Comparison of ENCODE assay signal across 8 mouse cellular contexts in genomic region chr15:98934217-98934839, GRCm38 (mm10). TPM values are rescaled to one million over a fixed set of nuclear protein-coding genes. Genes with fewer than 3 reads are reported as not detected.
DNase-seq lines count a peak whose midpoint lies in the region; ATAC-seq and TF ChIP-seq lines count a peak whose summit lies in the region.

Gene Tuba1b, minus strand, starts transcription at chr15:98934565.

- H3K79me2 ChIP-seq in macrophage (ENCODE audit: inconsistent target) = peaks cover 23% of the 10 kb centered on the region

- no peaks in the 10 kb centered on the region for H3K27me3 ChIP-seq in hindbrain, postnatal 0 days (ENCODE audit: insufficient read depth, low read length)

- intact Hi-C loops in left cerebral cortex, adult 2 months (cut with DNase I) = loop anchor here (1.0 kb wide), 2 partner anchors 19 to 59 kb away; partner anchors contain the start of genes Gm49450 and Tuba1a

- no peaks in the 10 kb centered on the region for H3K9me3 ChIP-seq in hindbrain, postnatal 0 days (ENCODE audit: low read length)

- H3K27ac ChIP-seq in hindbrain, postnatal 0 days = peak within 1 kb of the TSS; percentile 98
- peak within 1 kb of the TSS; percentile 98 for H3K27ac ChIP-seq in left cerebral cortex, adult 2 months
- H3K27ac ChIP-seq in macrophage = peak within 1 kb of the TSS; percentile 95

- WGBS in hindbrain, postnatal 0 days = under 1% methylated on average over 51 of the region's 58 CpGs
- WGBS in macrophage (ENCODE audit: missing documents) = 0% methylated on average over 39 of the region's 58 CpGs

- peak; percentile 26; the same call in 1 of the 2 replicates for TF ChIP-seq CTCF in hindbrain, postnatal 0 days (IDR thresholded peaks at IDR 0.05; ENCODE audit: low read depth)
- peak; percentile 9; the same call in 1 of the 2 replicates for TF ChIP-seq CTCF in left cerebral cortex, adult 2 months (IDR thresholded peaks at IDR 0.05)

- peak; percentile 85 to 86 for DNase-seq in gastrocnemius, adult 8-10 months (ENCODE audit: low spot score in 2 of 2)
- peak; percentile 98 for DNase-seq in hindbrain, postnatal 0 days (ENCODE audit: low spot score)
- DNase-seq in left cerebral cortex, adult 2 months (ENCODE audit: extremely low spot score in 1 of 2, low spot score in 2 of 2) = peak; percentile 91
- peak; percentile 86 for DNase-seq in retina, postnatal 7 days (ENCODE audit: low read depth, low spot score)
- DNase-seq in urinary bladder, adult 2 months (ENCODE audit: low spot score) = peak; percentile 86

- ATAC-seq in activated CD4-positive, CD25-positive, alpha-beta regulatory T cell, adult 4 months = peak; percentile 78
- ATAC-seq in common myeloid progenitor, adult 5-6 weeks (replicated peaks; ENCODE audit: low read depth, poor library complexity, severe bottlenecking) = peak; percentile 72
- peak; percentile 95 for ATAC-seq in hindbrain, postnatal 0 days

- H3K9ac ChIP-seq in hindbrain, postnatal 0 days (replicated peaks; ENCODE audit: low read length) = peak within 1 kb of the TSS; percentile 79

- H3K4me1 ChIP-seq in hindbrain, postnatal 0 days (ENCODE audit: insufficient read depth, low read length) = peaks cover 9% of the 10 kb centered on the region

- H3K4me3 ChIP-seq in hindbrain, postnatal 0 days (ENCODE audit: low read length) = peak within 1 kb of the TSS; percentile 66
- H3K4me3 ChIP-seq in left cerebral cortex, adult 2 months = peak within 1 kb of the TSS; percentile 86
- peak within 1 kb of the TSS; percentile 89 for H3K4me3 ChIP-seq in macrophage (ENCODE audit: inconsistent target)

- peak within 1 kb of the TSS; percentile 89 for H3K4me2 ChIP-seq in hindbrain, postnatal 0 days (ENCODE audit: low read depth, low read length)

- peaks cover 10% of the 10 kb centered on the region; the same call in 1 of the 2 replicates for H3K36me3 ChIP-seq in hindbrain, postnatal 0 days (ENCODE audit: insufficient read depth, low read length)
- no peaks in the 10 kb centered on the region for H3K36me3 ChIP-seq in macrophage (ENCODE audit: inconsistent target)

RNA-seq across cellular contexts. Expression of gene Tuba1b, which starts in this region (rescaled TPM):
- polyA plus RNA-seq in activated CD4-positive, CD25-positive, alpha-beta regulatory T cell, adult 4 months (2017; shearing (Covaris generic)) = 100 to 1,000 TPM; 510 to 711 TPM
- 776 and 824 TPM in 2 replicates for total RNA-seq in common myeloid progenitor, adult 5-6 weeks (2017)
- total RNA-seq in gastrocnemius, adult 8-10 months (2022) = 10 to 100 TPM; 12.6 to 24.6 (median 20.3) TPM
- total RNA-seq in hindbrain, postnatal 0 days (2014; rRNA removed) = 3,512 and 3,813 TPM in 2 replicates
- polyA plus RNA-seq in hindbrain, postnatal 0 days (2015; fragmentation: Nextera tagmentation; extraction: Ambion mirVana) = 1,613 and 1,711 TPM in 2 replicates
- 100 to 1,000 TPM; 509 to 550 TPM for total RNA-seq in left cerebral cortex, adult 2 months (2021)
- total RNA-seq in macrophage (2018; cell fraction: chromatin; rRNA removed) = 100 to 1,000 TPM in 1 of 26 experiments, 10 to 100 TPM in 25; 26.7 to 113 (median 46.1) TPM
- 100 to 1,000 TPM; 295 to 861 (median 494) TPM for total RNA-seq in macrophage (2018; cell fraction: cytosol; rRNA removed)
- total RNA-seq in macrophage (2018; cell fraction: nucleus; rRNA removed) = 100 to 1,000 TPM in 19 of 26 experiments, 10 to 100 TPM in 7; 59.3 to 433 (median 153) TPM
- polyA plus RNA-seq in macrophage (2018) = 371 to 1,063 TPM (median 789 TPM) in 3 replicates
- polyA plus RNA-seq in urinary bladder, adult 2 months (2012; rRNA removed) = 677 and 758 TPM in 2 replicates

Comparison
In these comparisons a context has a peak if more than half of its experiments do, and no peak if none do; other contexts are left out.
1. Peak in every context shown above with its lines: DNase-seq, ATAC-seq, H3K4me3 ChIP-seq and H3K27ac ChIP-seq.
2. RNA of gene Tuba1b (total RNA-seq): 3,512 to 3,813 TPM in hindbrain, postnatal 0 days, 776 to 824 TPM in common myeloid progenitor, adult 5-6 weeks and 509 to 550 TPM in left cerebral cortex, adult 2 months; 12.6 to 24.6 TPM in gastrocnemius, adult 8-10 months; every median in the first group is over 10 times any median in the second.